Mouse (Mus musculus): ENCODE results near the gene Fgfbp1. TPM values are rescaled to one million over a fixed set of nuclear protein-coding genes. Genes with fewer than 3 reads are reported as not detected.

The Fgfbp1 gene
- total and polyA plus RNA-seq, 3 experiments, result not detected

- TF ChIP-seq RAD21 (IDR thresholded peaks at IDR 0.05; ENCODE audit: low read depth, low read length), result no peak; the same call in 1 of the 2 replicates
- peak; percentile 59 for TF ChIP-seq TBP (conservative IDR thresholded peaks at IDR 0.05; ENCODE audit: low read depth, low read length)
- no peak for TF ChIP-seq E2F4 (IDR thresholded peaks at IDR 0.05; ENCODE audit: insufficient replicate concordance, low read depth, low read length)
- no peak for TF ChIP-seq ZC3H11A (IDR thresholded peaks at IDR 0.05; ENCODE audit: low read depth, low read length)
- peak; percentile 79 for TF ChIP-seq ETS1 (conservative IDR thresholded peaks at IDR 0.05; ENCODE audit: low read depth, low read length)
- peak; percentile 85 for TF ChIP-seq SIN3A (IDR thresholded peaks at IDR 0.05; ENCODE audit: low read length)
- TF ChIP-seq MAZ (IDR thresholded peaks at IDR 0.05; ENCODE audit: low read depth, low read length), result peak; percentile 24; the same call in 1 of the 2 replicates
- TF ChIP-seq CHD2 (IDR thresholded peaks at IDR 0.05; ENCODE audit: low read length), result peak; percentile 90
- no peak; the same call in 1 of the 2 replicates for TF ChIP-seq JUND (conservative IDR thresholded peaks at IDR 0.05; ENCODE audit: low read depth, low read length)
- no peak for TF ChIP-seq GABPA (IDR thresholded peaks at IDR 0.05; ENCODE audit: insufficient replicate concordance, low read depth, low read length)
Observed at GRCm38 (mm10) chr5:43948748-43949275, 32.8 kb downstream of the Fgfbp1 start (continued).

DNA sequence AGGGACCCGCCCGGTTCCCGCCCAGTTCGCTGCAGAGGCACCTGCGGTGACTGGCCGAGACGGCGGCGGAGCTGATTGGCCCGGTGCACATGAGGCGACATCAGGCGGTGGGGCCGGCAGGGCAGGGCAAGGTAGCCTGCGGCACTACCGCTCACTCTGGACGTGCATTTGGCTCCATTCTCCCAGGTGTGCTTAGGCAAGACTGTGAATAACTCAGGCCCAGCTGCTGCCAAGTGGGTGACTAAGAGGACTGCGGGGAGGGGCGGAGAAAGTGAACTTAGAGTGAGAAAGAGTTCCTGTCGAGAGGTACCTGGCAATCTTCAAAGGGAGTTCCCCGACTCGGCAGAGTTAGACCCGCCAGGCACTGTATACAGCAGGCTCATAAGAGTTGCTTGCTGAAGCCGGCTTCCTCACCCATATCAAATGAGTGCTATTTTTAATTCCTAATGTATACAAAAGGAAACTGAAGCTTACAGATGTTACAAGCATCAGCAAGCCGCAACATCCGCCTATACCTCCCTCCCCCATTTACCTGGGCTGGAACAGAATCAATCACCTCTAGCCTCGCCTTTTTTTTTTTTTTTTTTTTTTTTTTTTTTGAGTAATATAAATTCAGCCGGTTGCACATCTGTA lies 33.4 kb downstream of the Fgfbp1 start:
- peak overlapping the region; percentile 37 to 47 (median 41) for H3K4me3 ChIP-seq (replicated peaks in 1 of 3; ENCODE audit: low read depth in 2 of 3, low read length in 2 of 3, poor library complexity in 1 of 3)
- in situ Hi-C loops (cut with MboI; ENCODE audit: low pct_ligation_motif_present, low pct_unique_long_range_greater_than_20kb, low sequenced_read_pairs), result no loop called here
- no peaks in the 10 kb centered on the region for H3K27me3 ChIP-seq (replicated peaks)
- dilution Hi-C loops (cut with MboI; ENCODE audit: extremely low pct_ligation_motif_present, extremely low pct_unique_long_range_greater_than_20kb, low sequenced_read_pairs), result no loop called here
- TF ChIP-seq ETS1 (conservative IDR thresholded peaks at IDR 0.05; ENCODE audit: low read depth, low read length), result peak; percentile 85
- TF ChIP-seq HCFC1 (IDR thresholded peaks at IDR 0.05; ENCODE audit: low read depth, low read length), result no peak
- TF ChIP-seq TBP (conservative IDR thresholded peaks at IDR 0.05; ENCODE audit: low read depth, low read length), result peak; percentile 86
- peak; percentile 67; the same call in 1 of the 2 replicates for TF ChIP-seq MAX (IDR thresholded peaks at IDR 0.05; ENCODE audit: low read length)
- peak; percentile 61 for TF ChIP-seq EP300 (IDR thresholded peaks at IDR 0.05; ENCODE audit: low read length)
- no peak for TF ChIP-seq PAX5 (IDR thresholded peaks at IDR 0.05; ENCODE audit: low read length)
- no peak for TF ChIP-seq POLR2AphosphoS2 (IDR thresholded peaks at IDR 0.05; ENCODE audit: low read depth, low read length)
- TF ChIP-seq JUND (conservative IDR thresholded peaks at IDR 0.05; ENCODE audit: low read depth, low read length), result 0 out of 2 replicates have a peak, but pooled peaks have one; percentile 45
- TF ChIP-seq KAT2A (IDR thresholded peaks at IDR 0.05; ENCODE audit: insufficient replicate concordance, low read length), result no peak
- 0 out of 2 replicates have a peak, but pooled peaks have one; percentile 1 for TF ChIP-seq JUN (IDR thresholded peaks at IDR 0.05; ENCODE audit: insufficient read depth, low read depth, low read length)
- no peak for TF ChIP-seq MYC (IDR thresholded peaks at IDR 0.05; ENCODE audit: low read depth, low read length)
- TF ChIP-seq RAD21 (IDR thresholded peaks at IDR 0.05; ENCODE audit: low read depth, low read length), result no peak
- TF ChIP-seq TCF12 (IDR thresholded peaks at IDR 0.05; ENCODE audit: low read depth, low read length), result peak; percentile 85
- TF ChIP-seq ZKSCAN1 (IDR thresholded peaks at IDR 0.05; ENCODE audit: borderline replicate concordance, low read depth, low read length), result no peak; the same call in 1 of the 2 replicates
- peak; percentile 98 for TF ChIP-seq UBTF (IDR thresholded peaks at IDR 0.05; ENCODE audit: low read depth, low read length)
- TF ChIP-seq USF1 (IDR thresholded peaks at IDR 0.05; ENCODE audit: low read depth, low read length), result no peak
- TF ChIP-seq NRF1 (IDR thresholded peaks at IDR 0.05; ENCODE audit: low read depth, low read length), result 0 out of 2 replicates have a peak, but pooled peaks have one; percentile 26
- TF ChIP-seq GABPA (IDR thresholded peaks at IDR 0.05; ENCODE audit: insufficient replicate concordance, low read depth, low read length), result no peak
- peak; percentile 74 for TF ChIP-seq BHLHE40 (IDR thresholded peaks at IDR 0.05; ENCODE audit: low read depth, low read length)
- no peak for TF ChIP-seq ELF1 (IDR thresholded peaks at IDR 0.05; ENCODE audit: low read depth, low read length)
- no peak for TF ChIP-seq E2F4 (IDR thresholded peaks at IDR 0.05; ENCODE audit: insufficient replicate concordance, low read depth, low read length)
- TF ChIP-seq SIN3A (IDR thresholded peaks at IDR 0.05; ENCODE audit: low read length), result no peak
- TF ChIP-seq CHD1 (IDR thresholded peaks at IDR 0.05; ENCODE audit: low read depth, low read length), result no peak
- TF ChIP-seq IRF4 (IDR thresholded peaks at IDR 0.05; ENCODE audit: low read depth, low read length), result peak; percentile 21; the same call in 1 of the 2 replicates
- TF ChIP-seq RCOR1 (conservative IDR thresholded peaks at IDR 0.05; ENCODE audit: low read depth, low read length), result no peak
- TF ChIP-seq CHD2 (IDR thresholded peaks at IDR 0.05; ENCODE audit: low read length), result no peak; the same call in 1 of the 2 replicates
- peak; percentile 97 for TF ChIP-seq ZNF384 (IDR thresholded peaks at IDR 0.05; ENCODE audit: low read depth, low read length)
- peak; percentile 63; the same call in 1 of the 2 replicates for TF ChIP-seq POLR2A (IDR thresholded peaks at IDR 0.05; ENCODE audit: low read depth, low read length)
- TF ChIP-seq MAZ (IDR thresholded peaks at IDR 0.05; ENCODE audit: low read depth, low read length), result 0 out of 2 replicates have a peak, but pooled peaks have one; percentile 43
- no peak; the same call in 1 of the 2 replicates for TF ChIP-seq MEF2A (IDR thresholded peaks at IDR 0.05; ENCODE audit: borderline replicate concordance, low read depth, low read length)
- no peak for TF ChIP-seq CTCF (conservative IDR thresholded peaks at IDR 0.05 in 1 of 2, IDR thresholded peaks at IDR 0.05 in 1 of 2; ENCODE audit: low read depth in 2 of 2, low read length in 2 of 2)
- peaks cover 10 to 48% of the 10 kb centered on the region in 2 experiments for H3K4me1 ChIP-seq (ENCODE audit: control insufficient read depth in 1 of 2, insufficient read depth in 2 of 2)
- H3K36me3 ChIP-seq (replicated peaks in 1 of 2; ENCODE audit: control insufficient read depth in 1 of 2, insufficient read depth in 1 of 2, low read length in 1 of 2), result no peaks in the 10 kb centered on the region
- H3K9me3 ChIP-seq (replicated peaks; ENCODE audit: low read length), result no peaks in the 10 kb centered on the region
- peak overlapping the region; percentile 59 for H3K9ac ChIP-seq (ENCODE audit: insufficient read depth, low read depth)
- peak overlapping the region; percentile 73 for H3K27ac ChIP-seq (ENCODE audit: insufficient read depth, low read depth)
- peak; percentile 95 for DNase-seq (ENCODE audit: extremely low read depth)
- peak overlapping the region; percentile 95 for H3K4me2 ChIP-seq (ENCODE audit: insufficient read depth, low read depth, poor library complexity, severe bottlenecking)
- no peaks in the 10 kb centered on the region for H3K79me2 ChIP-seq (replicated peaks; ENCODE audit: control insufficient read depth, extremely low read depth, insufficient read depth, poor library complexity, severe bottlenecking)

Measured in CH12.LX (cell line).